Mouse (Mus musculus) right cerebral cortex, adult 18-20 months (tissue): ENCODE results near the gene Atp6v0a1.

ENCODE experiments used
- DNase-seq: peaks from one replicate; pipeline ENCODE4 v3.0.0; 2022; ENCODE audit warnings: mixed read lengths

Atp6v0a1 gene

DNA sequence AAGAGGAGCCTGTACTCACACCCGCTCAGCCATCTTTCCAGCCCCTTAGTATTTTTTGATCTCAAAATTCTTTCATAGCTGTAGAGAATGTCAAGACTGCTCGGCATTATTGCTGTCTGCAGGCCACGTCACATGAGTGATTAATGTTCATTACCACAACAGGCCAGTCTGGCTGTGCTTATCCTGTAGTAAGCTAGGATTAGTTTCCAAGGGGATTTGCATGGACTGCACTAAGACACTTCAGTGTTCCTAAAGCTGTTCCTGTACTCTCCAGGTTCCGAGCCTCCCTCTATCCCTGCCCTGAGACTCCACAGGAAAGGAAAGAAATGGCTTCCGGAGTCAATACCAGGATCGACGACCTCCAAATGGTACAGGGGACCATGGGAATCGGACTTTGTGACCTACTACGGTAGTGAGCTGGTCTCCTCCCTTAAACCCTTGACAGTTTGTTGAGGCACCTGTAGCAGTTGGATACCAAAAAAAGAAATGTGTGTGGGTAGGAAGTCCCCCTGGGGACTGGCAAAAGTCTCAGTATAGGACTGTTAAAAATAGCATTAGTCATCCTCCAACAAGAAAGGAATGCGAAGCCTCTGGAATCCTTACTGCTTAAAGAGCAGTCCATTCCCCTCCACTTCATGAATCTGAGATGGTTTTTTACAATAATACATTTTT is 21.0 kb downstream of the Atp6v0a1 start:
- DNase-seq = no peak

DNA sequence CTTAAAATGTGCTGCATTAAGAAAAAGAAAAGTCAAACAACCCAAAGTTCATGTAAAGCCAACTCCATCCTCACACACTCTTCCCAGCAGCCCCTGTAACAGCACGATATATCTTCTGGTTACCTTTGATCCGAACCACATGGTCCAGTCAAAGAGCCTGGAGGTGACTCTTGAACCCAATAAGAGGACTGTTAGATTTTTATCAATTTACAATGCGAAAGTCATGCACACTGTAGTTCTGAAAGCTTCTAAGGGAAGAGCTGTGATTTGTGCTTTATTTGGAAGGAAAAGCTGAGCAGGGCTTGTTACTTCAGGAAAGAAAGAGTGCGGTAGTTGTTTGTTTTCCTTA is 21.5 kb downstream of the Atp6v0a1 start:
- no peak for DNase-seq

- no peak for DNase-seq
Measured at GRCm38 (mm10) chr11:101031470-101031869, 22.2 kb downstream of the Atp6v0a1 start.

DNA sequence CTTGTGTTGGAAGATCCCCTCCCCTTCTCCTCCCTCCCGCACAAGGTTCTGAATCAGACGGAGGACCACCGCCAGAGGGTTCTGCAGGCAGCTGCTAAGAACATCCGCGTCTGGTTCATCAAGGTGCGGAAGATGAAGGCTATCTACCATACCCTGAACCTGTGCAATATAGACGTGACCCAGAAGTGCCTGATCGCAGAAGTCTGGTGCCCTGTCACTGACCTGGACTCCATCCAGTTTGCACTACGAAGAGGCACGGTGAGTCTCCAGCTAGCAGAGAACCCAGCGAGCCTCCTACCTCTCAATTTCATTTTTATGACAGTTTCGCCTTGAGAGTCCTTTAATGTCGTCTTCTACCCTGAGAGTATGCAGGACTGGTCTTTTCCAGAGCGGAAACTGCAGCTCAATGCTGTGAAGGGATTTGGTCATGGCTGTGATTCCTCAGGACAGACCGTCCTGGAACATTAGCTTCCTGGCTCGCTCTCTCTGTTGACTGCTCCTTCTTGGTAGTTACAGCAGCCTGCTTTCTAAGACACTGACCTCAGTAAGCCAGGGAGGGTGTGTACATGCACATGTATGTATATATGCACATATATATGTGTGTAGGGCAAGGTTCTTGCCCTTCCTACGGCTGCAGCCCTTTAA is 24.7 kb downstream of the Atp6v0a1 start:
- no peak for DNase-seq

- no peak for DNase-seq
Measured at GRCm38 (mm10) chr11:101034614-101035327, 25.5 kb downstream of the Atp6v0a1 start.

DNA sequence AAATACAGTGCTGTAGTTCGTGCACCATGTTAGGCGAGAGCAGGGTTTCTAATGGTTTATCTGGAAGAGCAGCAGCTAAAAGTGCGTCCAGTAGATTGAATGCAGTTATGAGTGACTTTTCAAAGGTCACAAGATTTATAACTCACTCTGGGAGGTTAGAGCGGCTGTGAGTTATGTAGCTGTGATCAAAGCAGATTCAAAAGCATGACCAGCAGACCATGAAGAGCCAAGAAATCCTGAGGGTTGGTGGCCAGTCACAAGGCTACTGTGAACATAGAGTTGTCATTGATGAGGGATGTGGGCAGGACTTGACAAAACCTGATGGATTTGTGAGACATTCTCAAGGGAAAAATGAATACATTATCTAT is 26.1 kb downstream of the Atp6v0a1 start:
- DNase-seq = no peak

GRCm38 (mm10) chr11:101037795-101038194 is 28.5 kb downstream of the Atp6v0a1 start:
- no peak for DNase-seq

GRCm38 (mm10) chr11:101045826-101046225 is 36.6 kb downstream of the Atp6v0a1 start:
- DNase-seq = no peak

DNA sequence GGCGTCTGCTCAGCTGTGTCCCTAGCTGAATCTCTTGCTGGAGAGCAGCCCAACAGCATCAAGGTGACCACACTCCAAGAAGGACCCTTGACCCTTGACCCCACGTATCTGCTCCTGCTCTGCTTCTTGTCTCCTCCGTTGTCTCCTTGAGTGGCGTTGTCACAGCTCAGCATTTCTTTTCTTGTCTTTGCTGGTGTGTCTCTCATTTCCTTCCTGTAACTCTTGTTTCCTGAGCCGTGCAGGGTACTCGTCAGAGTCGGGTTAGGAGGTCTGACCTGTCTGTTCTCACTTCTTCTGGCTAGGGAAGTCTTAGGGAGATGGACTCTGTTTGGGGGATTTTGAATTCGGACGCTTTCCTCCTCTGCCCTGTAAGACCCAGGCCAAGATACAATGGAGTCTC is 37.2 kb downstream of the Atp6v0a1 start:
- DNase-seq = no peak

DNA sequence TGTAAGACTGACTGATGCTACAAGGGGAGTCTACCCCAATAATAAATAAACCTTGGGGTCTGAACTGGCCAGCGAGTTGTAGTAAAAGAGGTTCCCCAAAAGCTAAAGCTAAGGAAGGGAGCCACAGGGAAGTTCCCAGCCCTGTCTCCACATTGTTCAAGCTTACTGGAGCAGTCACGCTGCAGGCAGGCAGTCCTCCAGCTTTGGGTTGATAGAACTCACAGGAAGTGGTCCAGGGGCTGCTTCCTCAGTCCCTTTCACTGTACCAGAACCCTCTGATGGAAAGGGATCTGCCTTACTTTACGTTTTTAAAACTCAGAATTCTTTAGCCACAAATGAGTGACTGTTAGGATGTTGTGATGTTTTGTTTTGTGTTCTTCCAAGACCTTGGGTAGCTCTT is 38.2 kb downstream of the Atp6v0a1 start:
- no peak for DNase-seq

GRCm38 (mm10) chr11:101050359-101050758 is 41.1 kb downstream of the Atp6v0a1 start:
- peak; percentile 54 for DNase-seq

- peak; percentile 70 for DNase-seq
Measured at GRCm38 (mm10) chr11:101051051-101051493, 41.8 kb downstream of the Atp6v0a1 start.

GRCm38 (mm10) chr11:101051617-101052016 is 42.4 kb downstream of the Atp6v0a1 start:
- no peak for DNase-seq

- DNase-seq = peak; percentile 52
Measured at GRCm38 (mm10) chr11:101052751-101053473, 43.7 kb downstream of the Atp6v0a1 start.

- DNase-seq = no peak
Measured at GRCm38 (mm10) chr11:101053974-101054373, 44.7 kb downstream of the Atp6v0a1 start.

DNA sequence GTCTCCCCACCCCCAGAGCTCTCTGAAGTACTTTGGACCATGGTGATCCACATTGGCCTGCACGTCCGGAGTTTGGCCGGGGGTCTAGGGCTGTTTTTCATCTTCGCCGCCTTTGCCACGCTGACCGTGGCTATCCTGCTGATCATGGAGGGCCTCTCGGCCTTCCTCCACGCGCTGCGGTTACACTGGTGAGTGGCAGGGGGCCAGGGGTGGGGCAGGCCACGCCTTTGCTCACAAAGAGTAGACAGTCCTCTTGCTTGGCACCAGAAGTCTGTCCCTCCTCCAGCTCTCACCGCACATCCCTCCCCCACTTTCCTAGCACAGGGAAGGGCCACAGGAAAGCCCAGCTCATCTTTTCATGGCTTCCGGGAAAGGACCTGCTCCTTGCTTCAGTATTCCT is 46.2 kb downstream of the Atp6v0a1 start:
- no peak for DNase-seq

- DNase-seq = no peak
Measured at GRCm38 (mm10) chr11:101056885-101057284, 47.6 kb downstream of the Atp6v0a1 start.

DNA sequence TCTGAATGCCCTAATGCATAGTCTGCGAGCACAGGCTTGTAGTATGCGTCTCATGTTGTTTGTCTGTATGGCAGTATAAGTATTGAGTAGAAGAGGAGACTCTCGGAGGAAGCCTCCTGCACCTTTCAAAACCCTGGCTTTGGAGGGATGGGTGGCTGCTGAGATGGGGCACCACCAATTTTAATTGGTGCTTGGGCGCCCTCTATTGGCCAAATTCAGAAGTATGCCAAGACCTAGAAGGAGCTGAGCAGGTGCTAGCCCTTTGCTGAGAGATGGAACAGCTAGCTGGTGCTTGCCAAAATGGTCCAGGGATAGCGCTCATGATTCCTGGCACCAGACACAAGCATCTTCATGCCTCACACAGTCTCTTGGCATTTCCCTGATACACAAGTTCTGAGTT is 48.6 kb downstream of the Atp6v0a1 start:
- peak; percentile 82 for DNase-seq

- no peak for DNase-seq
Measured at GRCm38 (mm10) chr11:101058726-101059125, 49.5 kb downstream of the Atp6v0a1 start.

DNA sequence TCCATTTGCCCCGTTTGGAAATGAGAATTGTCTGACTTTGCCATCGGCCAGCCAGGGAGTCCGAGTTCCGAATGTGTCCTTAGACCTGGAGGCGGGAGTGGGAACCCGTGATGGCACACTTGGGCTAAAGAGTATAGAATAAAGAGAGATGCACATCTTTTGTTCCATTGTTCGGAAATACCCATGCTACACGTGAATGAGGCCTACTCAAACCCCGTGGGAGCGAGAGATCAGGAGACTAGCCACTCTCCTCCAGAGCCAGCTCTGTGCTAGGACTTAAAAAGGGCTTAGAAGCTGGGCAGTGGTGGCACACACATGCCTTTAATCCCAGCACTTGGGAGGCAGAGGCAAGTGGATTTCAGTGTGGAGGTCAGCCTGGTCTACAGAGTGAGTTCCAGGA is 50.2 kb downstream of the Atp6v0a1 start:
- no peak for DNase-seq

DNA sequence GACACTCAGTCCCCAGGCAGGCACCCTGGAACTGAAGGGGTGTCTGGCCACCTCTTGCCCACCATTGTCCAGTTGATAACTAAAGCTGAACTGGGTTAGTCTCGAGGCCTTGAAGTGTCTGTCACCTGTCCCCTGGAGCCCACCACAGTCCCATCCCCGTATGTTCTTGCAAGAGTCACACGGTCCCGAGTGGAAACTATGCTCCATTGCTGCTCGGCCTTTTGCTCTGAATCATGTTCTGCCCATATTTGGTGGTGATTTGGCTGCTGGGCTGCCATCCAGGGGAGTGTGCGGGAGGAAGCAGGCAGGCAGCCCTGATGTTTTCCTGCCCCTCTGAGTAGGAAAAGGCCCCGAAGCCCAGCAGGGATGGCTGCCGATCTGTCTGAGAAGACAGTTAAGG is 50.9 kb downstream of the Atp6v0a1 start:
- DNase-seq = peak; percentile 80

DNA sequence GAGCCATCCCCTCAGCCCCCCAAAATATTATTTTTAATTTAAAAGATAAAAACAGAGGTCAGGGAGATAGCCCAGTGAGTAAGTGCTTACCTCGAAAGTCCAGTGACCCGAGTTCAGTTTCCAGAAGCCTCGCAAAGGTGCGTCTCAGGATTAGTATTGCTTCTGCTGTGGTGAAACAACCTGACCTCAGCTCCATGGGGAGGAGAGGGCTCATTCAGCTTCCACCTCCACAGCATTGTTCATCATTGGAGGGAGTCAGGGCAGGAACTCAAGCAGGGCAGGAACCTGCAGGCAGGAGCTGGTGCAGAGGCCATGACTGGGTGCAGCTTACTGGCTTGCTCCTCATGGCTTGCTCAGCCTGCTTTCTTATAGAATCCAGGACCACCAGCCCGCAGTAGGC is 51.8 kb downstream of the Atp6v0a1 start:
- DNase-seq = no peak

GRCm38 (mm10) chr11:101062165-101062884 is 53.1 kb downstream of the Atp6v0a1 start:
- peak; percentile 73 for DNase-seq
